Mouse (Mus musculus): ENCODE measurements at regions not wholly inside any gene's neighbourhood (a gene's known extent, or its start where the extent isn't known, plus 50 kb on each side); places are given as distances from the start of the nearest gene placed in this dataset.
"Not testable (repeated sequence)": the region's sequence is repeated elsewhere in the genome, so short reads cannot be mapped to it uniquely, and the experiment has no call there.

GRCm38 (mm10) chr16:20814976-20815375, 80.7 kb upstream of the Thpo start:
- H3K4me1 ChIP-seq, result peaks cover 14% of the 10 kb centered on the region
- H3K27ac ChIP-seq (replicated peaks), result no peak overlapping the region
- no peak overlapping the region for H3K4me2 ChIP-seq
- no peaks in the 10 kb centered on the region for H3K36me3 ChIP-seq
- ATAC-seq (ENCODE audit: extremely low read depth, insufficient number of reproducible peaks, low FRiP score, low TSS enrichment), result no peak
- H3K9ac ChIP-seq, result no peak overlapping the region
- no peaks in the 10 kb centered on the region for H3K9me3 ChIP-seq
- 80% methylated on average over 2 of the region's 2 CpGs for WGBS
- no peak overlapping the region for H3K4me3 ChIP-seq
- H3K27me3 ChIP-seq (replicated peaks), result no peaks in the 10 kb centered on the region

DNA sequence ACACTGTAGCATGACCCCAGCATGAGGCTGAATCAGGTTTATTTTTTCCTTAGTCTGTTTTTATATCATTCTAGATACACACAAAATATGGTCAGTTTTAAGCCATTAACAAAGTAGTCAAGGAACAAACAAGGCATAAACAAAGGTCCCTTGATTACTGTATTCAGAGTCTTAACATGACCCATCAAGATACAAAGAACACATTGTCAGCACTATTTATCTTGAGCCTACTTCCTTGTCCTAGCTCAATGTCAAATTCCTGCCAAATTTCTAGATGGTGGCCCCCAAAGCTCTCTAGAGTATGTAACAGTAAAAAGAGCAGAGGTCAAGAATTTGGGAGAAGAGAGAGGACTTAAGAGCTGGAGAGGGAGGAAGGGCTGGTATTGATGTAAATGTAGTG, 79.9 kb upstream of the Thpo start:
- Histone ChIP-seq H3K27me3 (replicated peaks) (no peaks in the 10 kb centered on the region), H3K9me3 (no peaks in the 10 kb centered on the region), H3K4me1 (peaks cover 14% of the 10 kb centered on the region), H3K27ac (replicated peaks) (no peak overlapping the region), H3K4me3 (no peak overlapping the region), H3K4me2 (no peak overlapping the region), H3K36me3 (no peaks in the 10 kb centered on the region), H3K9ac (no peak overlapping the region)
- no peak for ATAC-seq (ENCODE audit: extremely low read depth, insufficient number of reproducible peaks, low FRiP score, low TSS enrichment)

DNA sequence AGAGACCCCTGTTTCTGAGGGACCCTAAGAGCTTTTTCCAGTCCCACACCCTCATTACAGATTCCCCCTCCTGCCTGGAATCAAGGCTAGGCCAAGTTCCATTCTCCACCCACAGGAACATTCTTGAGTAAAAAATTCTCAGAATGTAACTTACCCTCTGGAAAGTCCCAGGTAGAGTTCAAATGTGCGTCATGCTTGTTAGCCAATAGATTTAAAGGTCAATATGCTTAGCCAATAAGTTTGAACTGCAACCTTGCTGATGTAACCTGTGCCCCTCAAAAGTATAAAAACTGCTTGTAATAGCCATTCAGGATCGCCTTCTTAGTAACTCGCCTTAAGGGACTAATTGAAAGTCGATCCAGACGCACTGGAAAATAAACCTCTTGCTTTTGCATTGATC, 77.7 kb upstream of the Thpo start:
- H3K27ac ChIP-seq (replicated peaks); H3K4me2 ChIP-seq; ATAC-seq (ENCODE audit: extremely low read depth, insufficient number of reproducible peaks, low FRiP score, low TSS enrichment); H3K4me1 ChIP-seq; H3K4me3 ChIP-seq; H3K9ac ChIP-seq; H3K27me3 ChIP-seq (replicated peaks); H3K36me3 ChIP-seq; H3K9me3 ChIP-seq: not testable (repeated sequence)
- WGBS, result 82% methylated on average over 5 of the region's 5 CpGs

DNA sequence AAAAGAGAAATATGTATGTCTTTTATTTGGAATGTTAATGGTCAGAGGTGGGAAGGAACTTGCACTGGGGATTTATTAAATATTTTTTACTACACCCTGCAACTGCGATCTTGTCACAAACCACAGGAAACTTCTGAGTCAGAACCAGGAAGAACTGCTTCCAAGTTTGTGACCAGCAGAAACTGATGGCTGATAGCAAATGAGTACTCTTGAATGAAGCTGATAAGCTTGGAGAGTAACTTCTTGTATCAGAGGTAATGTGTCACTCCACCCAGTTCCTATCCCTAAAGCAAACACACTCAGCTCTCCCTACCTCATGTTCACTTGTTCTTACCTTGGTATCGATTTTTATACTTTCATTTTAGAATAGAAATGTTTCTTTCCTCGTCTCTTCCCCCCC, 76.0 kb upstream of the Thpo start:
- ATAC-seq (ENCODE audit: extremely low read depth, insufficient number of reproducible peaks, low FRiP score, low TSS enrichment), result no peak
- no peak overlapping the region for H3K4me3 ChIP-seq
- no peak overlapping the region for H3K27ac ChIP-seq (replicated peaks)
- 67% methylated on average over 3 of the region's 3 CpGs for WGBS
- peaks cover 8% of the 10 kb centered on the region for H3K4me1 ChIP-seq
- no peak overlapping the region for H3K9ac ChIP-seq
- H3K36me3 ChIP-seq, result no peaks in the 10 kb centered on the region
- H3K9me3 ChIP-seq, result no peaks in the 10 kb centered on the region
- H3K27me3 ChIP-seq (replicated peaks), result no peaks in the 10 kb centered on the region
- no peak overlapping the region for H3K4me2 ChIP-seq

- H3K4me2 ChIP-seq, result no peak overlapping the region
- H3K27ac ChIP-seq (replicated peaks), result no peak overlapping the region
- H3K9ac ChIP-seq, result no peak overlapping the region
- peaks cover 24% of the 10 kb centered on the region for H3K4me1 ChIP-seq
- no peaks in the 10 kb centered on the region for H3K36me3 ChIP-seq
- WGBS, result 63% methylated on average over 2 of the region's 2 CpGs
- ATAC-seq (ENCODE audit: extremely low read depth, insufficient number of reproducible peaks, low FRiP score, low TSS enrichment), result no peak
- H3K27me3 ChIP-seq (replicated peaks), result no peaks in the 10 kb centered on the region
- no peak overlapping the region for H3K4me3 ChIP-seq
- no peaks in the 10 kb centered on the region for H3K9me3 ChIP-seq
These were observed 74.0 kb upstream of the Thpo start for GRCm38 (mm10) chr16:20808263-20808662.

GRCm38 (mm10) chr16:20806739-20807138, 72.4 kb upstream of the Thpo start:
- Histone ChIP-seq H3K36me3 (no peaks in the 10 kb centered on the region), H3K9me3 (no peaks in the 10 kb centered on the region), H3K27ac (replicated peaks) (no peak overlapping the region), H3K4me2 (no peak overlapping the region), H3K4me3 (no peak overlapping the region), H3K9ac (no peak overlapping the region), H3K4me1 (peaks cover 31% of the 10 kb centered on the region), H3K27me3 (replicated peaks) (no peaks in the 10 kb centered on the region)
- 71% methylated on average over 7 of the region's 7 CpGs for WGBS
- ATAC-seq (ENCODE audit: extremely low read depth, insufficient number of reproducible peaks, low FRiP score, low TSS enrichment), result no peak

GRCm38 (mm10) chr16:20805793-20806192, 71.5 kb upstream of the Thpo start:
- H3K9me3 ChIP-seq, result no peaks in the 10 kb centered on the region
- H3K36me3 ChIP-seq, result no peaks in the 10 kb centered on the region
- H3K27me3 ChIP-seq (replicated peaks), result no peaks in the 10 kb centered on the region
- H3K27ac ChIP-seq (replicated peaks), result 0 out of 2 replicates have a peak overlapping the region, but pooled peaks have one; percentile 32
- H3K9ac ChIP-seq, result no peak overlapping the region
- peaks cover 31% of the 10 kb centered on the region for H3K4me1 ChIP-seq
- ATAC-seq (ENCODE audit: extremely low read depth, insufficient number of reproducible peaks, low FRiP score, low TSS enrichment), result no peak
- 31% methylated on average over 6 of the region's 6 CpGs for WGBS
- no peak overlapping the region for H3K4me2 ChIP-seq
- no peak overlapping the region for H3K4me3 ChIP-seq

DNA sequence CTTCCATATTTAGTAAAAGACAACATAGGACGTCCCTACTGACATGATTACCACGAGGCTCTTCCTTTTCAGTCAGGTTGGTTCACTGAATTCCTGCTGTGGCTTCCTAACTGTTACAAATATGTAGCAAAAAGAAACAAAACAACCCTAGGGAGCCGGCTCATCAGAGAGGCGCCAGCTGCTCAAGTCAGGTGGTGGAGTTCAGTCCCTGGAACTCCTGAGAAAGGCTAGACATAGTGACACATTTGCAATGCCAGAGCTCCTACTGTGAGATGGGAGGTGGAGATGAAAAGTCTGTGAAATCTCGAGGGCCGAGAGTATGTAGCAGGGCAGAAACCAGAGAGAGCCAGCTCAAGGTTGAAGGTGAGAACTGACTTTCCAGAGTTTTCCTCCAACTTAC, 70.8 kb upstream of the Thpo start:
- Histone ChIP-seq H3K4me3 (peak overlapping the region; percentile 52), H3K4me2 (peak overlapping the region; percentile 76), H3K4me1 (peaks cover 31% of the 10 kb centered on the region), H3K27me3 (replicated peaks) (no peaks in the 10 kb centered on the region), H3K27ac (replicated peaks) (no peak overlapping the region; the same call in 1 of the 2 replicates), H3K36me3 (no peaks in the 10 kb centered on the region), H3K9me3 (no peaks in the 10 kb centered on the region), H3K9ac (peak overlapping the region; percentile 74)
- no peak for ATAC-seq (ENCODE audit: extremely low read depth, insufficient number of reproducible peaks, low FRiP score, low TSS enrichment)
- 18% methylated on average over 6 of the region's 6 CpGs for WGBS

GRCm38 (mm10) chr16:20804601-20805017, 70.3 kb upstream of the Thpo start:
- H3K27ac ChIP-seq (replicated peaks), result 0 out of 2 replicates have a peak overlapping the region, but pooled peaks have one; percentile 41
- no peaks in the 10 kb centered on the region for H3K27me3 ChIP-seq (replicated peaks)
- H3K4me1 ChIP-seq, result peaks cover 31% of the 10 kb centered on the region
- 2% methylated on average over 10 of the region's 10 CpGs for WGBS
- no peak for ATAC-seq (ENCODE audit: extremely low read depth, insufficient number of reproducible peaks, low FRiP score, low TSS enrichment)
- H3K36me3 ChIP-seq, result no peaks in the 10 kb centered on the region
- peak overlapping the region; percentile 76 for H3K4me2 ChIP-seq
- H3K9ac ChIP-seq, result peak overlapping the region; percentile 74
- peak overlapping the region; percentile 52 for H3K4me3 ChIP-seq
- no peaks in the 10 kb centered on the region for H3K9me3 ChIP-seq

DNA sequence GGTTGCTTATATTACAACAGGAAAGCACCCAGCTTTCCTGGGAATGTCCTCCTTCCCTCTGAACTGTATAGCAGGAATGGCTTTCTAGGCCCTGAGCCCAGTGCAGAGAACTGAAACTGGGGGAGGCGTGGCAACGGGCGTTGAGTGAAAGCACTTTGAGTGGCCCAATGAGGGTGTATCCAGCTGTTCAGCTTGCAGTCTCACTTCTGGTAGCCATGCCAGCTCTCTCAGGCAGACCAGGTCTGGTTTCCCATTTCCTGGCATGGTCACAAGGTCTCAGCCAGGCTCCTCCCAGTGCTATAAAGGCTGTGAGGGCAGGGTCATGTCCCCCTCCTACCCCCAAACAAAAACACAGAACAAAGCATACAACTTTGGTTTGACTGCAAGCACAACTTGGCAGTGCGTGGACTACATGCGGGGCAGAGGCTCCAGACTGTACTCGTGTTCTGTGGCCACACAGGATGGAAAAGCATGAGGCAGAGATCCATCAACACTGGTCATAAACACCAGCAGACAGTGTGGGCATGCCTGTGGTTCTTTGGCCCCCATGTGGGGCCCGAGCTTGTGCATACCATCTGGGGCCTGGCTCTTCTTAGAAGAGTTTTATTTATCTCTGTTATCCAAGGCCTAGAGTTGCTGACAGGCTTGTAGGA, 69.1 kb upstream of the Thpo start:
- no peak overlapping the region for H3K4me2 ChIP-seq
- H3K9ac ChIP-seq, result no peak overlapping the region
- no peaks in the 10 kb centered on the region for H3K27me3 ChIP-seq (replicated peaks)
- no peaks in the 10 kb centered on the region for H3K9me3 ChIP-seq
- no peak overlapping the region for H3K4me3 ChIP-seq
- H3K4me1 ChIP-seq, result peaks cover 31% of the 10 kb centered on the region
- 69% methylated on average over 7 of the region's 7 CpGs for WGBS
- H3K27ac ChIP-seq (replicated peaks), result no peak overlapping the region
- H3K36me3 ChIP-seq, result no peaks in the 10 kb centered on the region
- ATAC-seq (ENCODE audit: extremely low read depth, insufficient number of reproducible peaks, low FRiP score, low TSS enrichment), result no peak

GRCm38 (mm10) chr16:20802724-20803123, 68.4 kb upstream of the Thpo start:
- 56% methylated on average over 6 of the region's 6 CpGs for WGBS
- H3K27ac ChIP-seq (replicated peaks), result no peak overlapping the region
- no peak overlapping the region for H3K4me2 ChIP-seq

DNA sequence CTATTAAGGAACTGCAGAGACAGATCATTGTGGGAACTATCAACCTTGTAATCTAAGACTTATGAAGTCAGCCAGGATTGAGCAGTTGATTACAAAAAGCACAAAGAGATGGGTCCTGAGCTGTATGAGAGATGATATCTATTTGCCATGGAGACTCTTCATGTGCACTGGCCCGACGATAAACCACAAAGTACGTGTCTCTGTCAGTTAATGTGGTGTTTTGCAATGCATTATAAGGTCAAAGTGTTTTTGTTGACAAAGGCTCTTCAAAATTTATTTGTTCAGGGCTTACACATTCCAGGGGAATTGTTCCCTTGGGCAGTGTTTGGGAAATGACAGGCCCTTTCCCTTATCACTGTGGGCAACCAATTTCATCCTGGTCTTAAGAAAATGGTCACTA, 65.7 kb upstream of the Thpo start:
- H3K9me3 ChIP-seq, result no peaks in the 10 kb centered on the region
- H3K9ac ChIP-seq, result no peak overlapping the region
- WGBS, result 91% methylated on average over 3 of the region's 3 CpGs
- ATAC-seq (ENCODE audit: extremely low read depth, insufficient number of reproducible peaks, low FRiP score, low TSS enrichment), result no peak
- no peak overlapping the region for H3K4me2 ChIP-seq
- peaks cover 20% of the 10 kb centered on the region for H3K4me1 ChIP-seq
- H3K36me3 ChIP-seq, result no peaks in the 10 kb centered on the region
- H3K27ac ChIP-seq (replicated peaks), result no peak overlapping the region
- H3K4me3 ChIP-seq, result no peak overlapping the region
- no peaks in the 10 kb centered on the region for H3K27me3 ChIP-seq (replicated peaks)

More at GRCm38 (mm10) chr16:20802724-20803123, 68.4 kb upstream of the Thpo start:
- Histone ChIP-seq H3K9ac (no peak overlapping the region; the same call in 1 of the 2 replicates), H3K36me3 (no peaks in the 10 kb centered on the region), H3K9me3 (no peaks in the 10 kb centered on the region), H3K27me3 (replicated peaks) (no peaks in the 10 kb centered on the region), H3K4me1 (peaks cover 31% of the 10 kb centered on the region), H3K4me3 (no peak overlapping the region)
- ATAC-seq (ENCODE audit: extremely low read depth, insufficient number of reproducible peaks, low FRiP score, low TSS enrichment), result no peak
